In the genomic region with DNA sequence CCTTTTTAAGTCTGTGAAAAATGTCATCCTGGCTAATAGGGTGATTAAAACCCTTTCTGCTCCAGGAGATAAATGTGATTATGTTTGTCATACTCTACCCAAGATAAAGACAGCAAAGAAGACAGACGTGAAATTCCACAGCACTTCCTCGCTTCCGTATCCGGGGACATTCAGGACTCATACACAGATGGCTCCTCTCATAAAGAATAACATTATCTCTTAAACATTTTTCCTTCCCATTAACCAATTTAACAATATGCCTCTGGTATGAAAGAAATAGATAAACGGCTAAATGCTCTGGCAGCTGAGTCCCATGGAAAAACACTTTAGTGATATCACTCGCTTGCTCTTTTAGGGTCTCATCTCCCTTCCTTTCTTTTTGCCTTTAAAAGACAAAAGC, we compare ENCODE assay signal across 20 mouse cellular contexts. TPM values are rescaled to one million over a fixed set of nuclear protein-coding genes. Genes with fewer than 3 reads are reported as not detected.
DNase-seq lines count a peak whose midpoint lies in the region; ATAC-seq and TF ChIP-seq lines count a peak whose summit lies in the region.
"Had no signal": no experiment of that assay in that cellular context is flagged by ENCODE, and none has a peak within 500 bp of the region (broad histone marks: within the 10 kb centered on the region; RNA-seq: fewer than 3 reads in every experiment).

No protein-coding gene starts in this region.

- peaks cover 15% of the 10 kb centered on the region for H3K36me3 ChIP-seq in heart, embryonic 14.5 days (ENCODE audit: control insufficient read depth, insufficient read depth, low read length)
- H3K36me3 ChIP-seq in liver, embryonic 14.5 days (replicated peaks; ENCODE audit: control insufficient read depth, insufficient read depth, low read depth), result no peaks in the 10 kb centered on the region

- H3K9ac ChIP-seq in heart, embryonic 14.5 days (ENCODE audit: low read length), result no peak overlapping the region
- H3K9ac ChIP-seq in liver, embryonic 14.5 days (replicated peaks), result no peak overlapping the region
- H3K9ac ChIP-seq: embryonic facial prominence, embryonic 15.5 days; midbrain, embryonic 13.5 days; neural tube, embryonic 12.5 days; stomach, embryonic 15.5 days had no signal

- peaks cover 23% of the 10 kb centered on the region for H3K27me3 ChIP-seq in heart, embryonic 14.5 days (ENCODE audit: control insufficient read depth, insufficient read depth, low read length)
- H3K27me3 ChIP-seq in liver, embryonic 14.5 days (ENCODE audit: control insufficient read depth, insufficient read depth, low read length), result no peaks in the 10 kb centered on the region
- H3K27me3 ChIP-seq: Patski; stomach, embryonic 15.5 days had no signal

- ATAC-seq in heart, embryonic 14.5 days (ENCODE audit: insufficient number of reproducible peaks, insufficient read depth, low FRiP score, low read depth), result no peak
- no peak for ATAC-seq in liver, embryonic 14.5 days (ENCODE audit: insufficient read depth)
- ATAC-seq in monocyte, adult 5-6 weeks (replicated peaks; ENCODE audit: insufficient number of reproducible peaks, low FRiP score, low TSS enrichment, poor library complexity, severe bottlenecking), result no peak
- ATAC-seq: midbrain, embryonic 13.5 days; Patski had no signal

- no peaks in the 10 kb centered on the region for H3K9me3 ChIP-seq in heart, embryonic 14.5 days (ENCODE audit: control insufficient read depth, low read length)
- no peaks in the 10 kb centered on the region for H3K9me3 ChIP-seq in liver, embryonic 14.5 days (ENCODE audit: control insufficient read depth, low read length)
- H3K9me3 ChIP-seq: embryonic facial prominence, embryonic 15.5 days; heart, embryonic 10.5 days; midbrain, embryonic 13.5 days; neural tube, embryonic 12.5 days; stomach, embryonic 15.5 days had no signal

- no peaks in the 10 kb centered on the region; a peak in 1 of 4 replicates for H3K4me1 ChIP-seq in heart, embryonic 14.5 days (ENCODE audit: control insufficient read depth in 2 of 2, insufficient read depth in 2 of 2, low read length in 2 of 2)
- H3K4me1 ChIP-seq in liver, embryonic 14.5 days (replicated peaks; ENCODE audit: control insufficient read depth in 2 of 2, insufficient read depth in 2 of 2, low read length in 1 of 2), result peaks cover 0 to 18% of the 10 kb centered on the region in 2 experiments; a peak in 2 of 4 replicates

- 49% methylated on average over 6 of the region's 6 CpGs for WGBS in heart, embryonic 14.5 days
- 24% methylated on average over 6 of the region's 6 CpGs for WGBS in liver, embryonic 14.5 days (ENCODE audit: insufficient replicate concordance)

- no peak for DNase-seq in heart, adult 18-20 months
- DNase-seq in layer of hippocampus, adult 2 months (ENCODE audit: low spot score in 2 of 2), result no peak
- no peak for DNase-seq in layer of hippocampus, adult 8-10 months (ENCODE audit: low spot score in 2 of 2)
- peak; percentile 18 for DNase-seq in MEL-GATA-1-ER (ENCODE audit: extremely low read depth, low read depth)
- no peak for DNase-seq in liver, embryonic 14.5 days (ENCODE audit: low read depth in 3 of 3, low spot score in 3 of 3)
- no peak for DNase-seq in gastrocnemius, postnatal 4 days (ENCODE audit: low spot score in 2 of 2)
- DNase-seq: adrenal gland, postnatal 25 days; cerebellum, adult 9-11 months; gastrocnemius, postnatal 14 days had no signal

- no peak for TF ChIP-seq EP300 in liver, embryonic 14.5 days (IDR thresholded peaks at IDR 0.05; ENCODE audit: low read depth)

- H3K4me3 ChIP-seq in heart, embryonic 14.5 days (ENCODE audit: control insufficient read depth in 1 of 2, insufficient read depth in 1 of 2, low read depth in 1 of 2, low read length in 2 of 2), result no peak overlapping the region
- H3K4me3 ChIP-seq in layer of hippocampus, adult 2 months, result no peak overlapping the region
- H3K4me3 ChIP-seq in liver, embryonic 14.5 days (ENCODE audit: insufficient read depth in 1 of 2, low read depth in 2 of 2, low read length in 2 of 2), result no peak overlapping the region
- H3K4me3 ChIP-seq: embryonic facial prominence, embryonic 15.5 days; midbrain, embryonic 13.5 days; neural tube, embryonic 12.5 days; stomach, embryonic 15.5 days had no signal

- H3K27ac ChIP-seq in heart, embryonic 14.5 days (replicated peaks in 1 of 2; ENCODE audit: control insufficient read depth in 1 of 2, insufficient read depth in 1 of 2, low read depth in 2 of 2, low read length in 2 of 2), result no peak overlapping the region
- peak overlapping the region; percentile 12; the same call in 1 of the 2 replicates for H3K27ac ChIP-seq in layer of hippocampus, adult 2 months
- no peak overlapping the region for H3K27ac ChIP-seq in liver, embryonic 14.5 days
- H3K27ac ChIP-seq: embryonic facial prominence, embryonic 15.5 days; heart, embryonic 10.5 days; macrophage; midbrain, embryonic 13.5 days; neural tube, embryonic 12.5 days; stomach, embryonic 15.5 days had no signal

- peak overlapping the region; percentile 41 for H3K4me2 ChIP-seq in heart, embryonic 14.5 days (ENCODE audit: low read length)
- H3K4me2 ChIP-seq in liver, embryonic 14.5 days (ENCODE audit: low read depth), result peak overlapping the region; percentile 31
- H3K4me2 ChIP-seq: embryonic facial prominence, embryonic 15.5 days; midbrain, embryonic 13.5 days; neural tube, embryonic 12.5 days; stomach, embryonic 15.5 days had no signal

- TF ChIP-seq CTCF in layer of hippocampus, adult 2 months (conservative IDR thresholded peaks at IDR 0.05), result no peak
- no peak for TF ChIP-seq CTCF in liver, embryonic 14.5 days (IDR thresholded peaks at IDR 0.05; ENCODE audit: low read depth)

RNA-seq across cellular contexts. Expression of a gene that starts 11.5 kb away (rescaled TPM):
- polyA plus RNA-seq in heart, embryonic 14.5 days (2014; fragmentation: Nextera tagmentation; extraction: Ambion mirVana), result not detected in 2 replicates
- total RNA-seq in heart, adult 18-20 months (2021), result under 1 TPM; 0.25 to 0.46 TPM
- 1 to 10 TPM in 1 of 2 experiments, under 1 TPM in 1; 0.81 to 1.3 TPM for total RNA-seq in layer of hippocampus, adult 2 months (2021)
- total RNA-seq in layer of hippocampus, adult 8-10 months (2022), result 1 to 10 TPM; 1.5 to 2.0 (median 1.8) TPM
- 0.02 and 0.09 TPM in 2 replicates for polyA plus RNA-seq in liver, embryonic 14.5 days (2012; rRNA removed)
- not detected in 2 replicates for polyA plus RNA-seq in liver, embryonic 14.5 days (2014; fragmentation: Nextera tagmentation; extraction: Ambion mirVana)
- 0.49 to 0.57 TPM in 2 of 3 replicates, not detected in the other for total RNA-seq in monocyte, adult 5-6 weeks (2017)
- total RNA-seq in gastrocnemius, postnatal 4 days (2021), result 1 to 10 TPM in 1 of 2 experiments, under 1 TPM in 1; 0.91 to 1.1 TPM
- total RNA-seq: hematopoietic stem cell, adult 5-6 weeks had no signal
- polyA plus RNA-seq: embryonic facial prominence, embryonic 15.5 days; forebrain, embryonic 11.5 days; heart, embryonic 10.5 days; midbrain, embryonic 13.5 days; neural tube, embryonic 12.5 days; stomach, embryonic 15.5 days had no signal

RNA-seq across cellular contexts. Expression of a gene that starts 33.0 kb away (rescaled TPM):
- 108 and 141 TPM in 2 replicates for polyA plus RNA-seq in heart, embryonic 14.5 days (2014; fragmentation: Nextera tagmentation; extraction: Ambion mirVana)
- total RNA-seq in heart, adult 18-20 months (2021), result 100 to 1,000 TPM; 172 to 185 TPM
- 10 to 100 TPM; 75.2 to 77.0 TPM for total RNA-seq in layer of hippocampus, adult 2 months (2021)
- total RNA-seq in layer of hippocampus, adult 8-10 months (2022), result 10 to 100 TPM; 69.3 to 73.1 (median 71.8) TPM
- polyA plus RNA-seq in liver, embryonic 14.5 days (2012; rRNA removed), result 9.7 and 10.5 TPM in 2 replicates
- polyA plus RNA-seq in liver, embryonic 14.5 days (2014; fragmentation: Nextera tagmentation; extraction: Ambion mirVana), result 42.1 and 42.5 TPM in 2 replicates
- 28.4 to 31.1 TPM (median 29.9 TPM) in 3 replicates for total RNA-seq in monocyte, adult 5-6 weeks (2017)
- 100 to 1,000 TPM; 120 to 128 TPM for total RNA-seq in gastrocnemius, postnatal 4 days (2021)
